Mouse (Mus musculus): ENCODE results near the gene Zfp961. TPM values are rescaled to one million over a fixed set of nuclear protein-coding genes. Genes with fewer than 3 reads are reported as not detected.
A peak's percentile ranks its signal among the peaks of the same experiment; 100 is the strongest.

Gene Zfp961
- total RNA-seq, 1 experiment: 79.0 TPM

DNA sequence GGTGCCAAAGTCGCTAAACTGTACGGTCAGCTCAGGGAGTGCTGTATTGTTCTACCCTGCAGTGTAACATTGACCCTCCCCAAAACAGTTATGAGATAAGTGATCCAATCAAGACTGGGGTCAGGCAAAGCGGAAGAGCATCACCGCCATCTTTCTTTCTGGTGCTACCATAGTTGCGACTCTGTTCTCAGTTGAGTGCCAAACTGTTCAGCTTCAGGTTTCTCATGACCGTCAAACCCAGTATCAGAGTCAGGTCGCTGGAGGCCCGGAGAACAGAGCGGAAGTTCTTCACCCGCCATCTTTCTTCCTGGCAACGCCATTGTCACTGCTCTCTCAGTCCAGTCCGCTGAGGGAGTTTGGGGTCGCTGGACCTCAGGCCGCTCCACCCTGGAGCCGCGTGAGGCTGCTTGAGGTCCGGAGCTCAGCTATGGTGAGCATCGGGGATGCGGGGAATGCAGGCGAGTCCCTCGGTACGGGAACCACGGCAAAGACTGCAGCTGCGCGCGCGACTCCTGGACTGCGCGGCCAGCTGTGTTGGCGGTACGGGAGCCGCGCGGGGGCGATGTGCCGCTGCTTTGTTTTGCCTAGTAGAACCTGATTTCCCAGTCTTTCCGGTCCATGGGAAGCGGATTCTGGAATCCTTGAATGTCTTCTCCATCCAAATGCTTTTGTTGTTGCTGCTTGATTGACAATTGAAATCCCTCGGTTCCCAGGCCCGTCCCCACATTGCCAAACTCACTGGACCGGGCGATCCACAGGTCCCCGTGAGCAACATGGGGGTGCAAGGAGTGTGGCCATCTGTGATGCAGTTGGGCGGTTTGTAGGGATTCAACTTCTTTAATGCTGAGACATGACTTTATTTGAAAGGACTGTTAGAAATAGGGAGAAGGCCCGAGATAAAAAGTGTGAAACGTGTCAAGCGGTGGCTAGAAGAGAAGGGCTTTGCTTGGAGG, 42.3 kb upstream of the Zfp961 start, which contains the start of the genes Zfp882 and Zfp617:
Gene Zfp882, plus strand, starts transcription at position 300 of the 953 bp plus-strand sequence.
Gene Zfp617, plus strand, starts transcription at position 327 of the 953 bp plus-strand sequence.
- peak within 1 kb of the TSS; percentile 78 to 90 for H3K4me3 ChIP-seq (ENCODE audit: insufficient read depth in 1 of 2, low read depth in 1 of 2, low read length in 2 of 2, poor library complexity in 1 of 2, severe bottlenecking in 1 of 2)
- in situ Hi-C loops (cut with MboI; ENCODE audit: low sequenced_read_pairs in 2 of 2, unreplicated experiment in 2 of 2): no loop called here
- TF ChIP-seq ZC3H11A (IDR thresholded peaks at IDR 0.05; ENCODE audit: borderline replicate concordance, low read depth, low read length) (0 out of 2 replicates have a peak, but pooled peaks have one; percentile 21), HCFC1 (IDR thresholded peaks at IDR 0.05; ENCODE audit: borderline replicate concordance, insufficient read depth, low read length) (peak; percentile 78; the same call in 1 of the 2 replicates), ZNF384 (IDR thresholded peaks at IDR 0.05; ENCODE audit: low read depth, low read length) (no peak)
- H3K9me3 ChIP-seq (ENCODE audit: control insufficient read depth, insufficient read depth, low read depth, low read length): peaks cover 2% of the 10 kb centered on the region; the same call in 1 of the 2 replicates
- peak; percentile 80 for DNase-seq (ENCODE audit: low read depth, low spot score)
- no peaks in the 10 kb centered on the region for H3K36me3 ChIP-seq (ENCODE audit: control insufficient read depth, insufficient read depth, low read length, poor library complexity, severe bottlenecking)
- no peaks in the 10 kb centered on the region for H3K4me1 ChIP-seq (ENCODE audit: control insufficient read depth in 2 of 2, insufficient read depth in 2 of 2, low read length in 2 of 2, poor library complexity in 1 of 2)
- H3K9ac ChIP-seq (ENCODE audit: insufficient read depth, low read depth, low read length, poor library complexity, severe bottlenecking): peak within 1 kb of the TSS; percentile 83
- H3K27ac ChIP-seq (ENCODE audit: insufficient read depth, low read depth, low read length, poor library complexity, severe bottlenecking): peak within 1 kb of the TSS; percentile 77

- Histone ChIP-seq H3K9me3 (ENCODE audit: control insufficient read depth, insufficient read depth, low read depth, low read length) (peaks cover 2% of the 10 kb centered on the region; the same call in 1 of the 2 replicates), H3K4me3 (ENCODE audit: insufficient read depth in 1 of 2, low read depth in 1 of 2, low read length in 2 of 2, poor library complexity in 1 of 2, severe bottlenecking in 1 of 2) (no peak overlapping the region), H3K9ac (ENCODE audit: insufficient read depth, low read depth, low read length, poor library complexity, severe bottlenecking) (no peak overlapping the region), H3K36me3 (ENCODE audit: control insufficient read depth, insufficient read depth, low read length, poor library complexity, severe bottlenecking) (no peaks in the 10 kb centered on the region), H3K27ac (ENCODE audit: insufficient read depth, low read depth, low read length, poor library complexity, severe bottlenecking) (no peak overlapping the region), H3K4me1 (ENCODE audit: control insufficient read depth in 2 of 2, insufficient read depth in 2 of 2, low read length in 2 of 2, poor library complexity in 1 of 2) (no peaks in the 10 kb centered on the region)
- no peak for DNase-seq (ENCODE audit: low read depth, low spot score)
- TF ChIP-seq CHD2 (IDR thresholded peaks at IDR 0.05; ENCODE audit: low read depth, low read length) (no peak), HCFC1 (IDR thresholded peaks at IDR 0.05; ENCODE audit: borderline replicate concordance, insufficient read depth, low read length) (no peak), ZNF384 (IDR thresholded peaks at IDR 0.05; ENCODE audit: low read depth, low read length) (no peak)
- in situ Hi-C loops (cut with MboI; ENCODE audit: low sequenced_read_pairs in 2 of 2, unreplicated experiment in 2 of 2): no loop called here
These were observed 38.6 kb upstream of the Zfp961 start for GRCm38 (mm10) chr8:71912286-71912685.

DNA sequence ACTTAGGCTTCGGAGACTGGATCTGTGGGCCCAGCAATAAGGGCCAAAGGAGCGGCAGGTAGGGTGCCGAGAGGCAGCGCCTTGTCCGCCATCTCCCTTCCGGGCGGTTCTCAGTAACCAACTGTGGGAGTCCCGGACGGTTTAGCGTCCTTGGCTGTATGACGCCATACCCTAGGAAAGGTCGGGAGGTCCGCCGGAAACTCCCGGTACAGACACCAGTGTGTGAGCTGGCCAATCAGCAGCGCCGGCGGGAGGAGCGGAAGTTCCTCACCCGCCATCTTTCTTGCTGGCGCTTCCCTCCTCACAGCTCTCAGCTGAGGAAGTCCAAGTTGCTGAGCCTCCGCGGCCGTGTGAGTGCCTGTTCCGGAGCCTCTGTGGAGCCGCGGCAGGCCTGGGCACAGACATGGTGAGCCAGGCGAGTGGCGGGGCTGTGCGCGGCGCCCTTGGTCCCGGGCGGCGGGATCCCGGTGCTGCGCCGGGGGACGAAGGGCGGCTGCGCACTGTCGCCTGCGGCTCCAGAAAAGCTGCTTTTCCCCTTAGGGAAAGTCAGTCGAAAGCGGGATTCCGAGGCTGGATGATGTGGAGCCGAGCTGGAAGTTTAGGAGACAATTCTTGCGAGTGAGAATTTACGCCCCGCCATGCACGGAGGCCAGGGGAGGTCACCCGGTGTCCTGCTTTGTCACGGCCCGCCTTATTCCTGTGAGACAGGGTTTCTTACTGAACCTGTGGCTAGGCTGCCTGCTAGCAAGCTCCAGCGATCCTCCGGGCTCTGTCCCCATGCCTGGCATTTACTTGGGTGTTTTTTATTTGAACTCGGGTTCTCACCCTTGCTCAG, 28.1 kb upstream of the Zfp961 start:
- in situ Hi-C loops (cut with MboI; ENCODE audit: low sequenced_read_pairs in 2 of 2, unreplicated experiment in 2 of 2): no loop called here
- Histone ChIP-seq H3K4me1 (ENCODE audit: control insufficient read depth in 2 of 2, insufficient read depth in 2 of 2, low read length in 2 of 2, poor library complexity in 1 of 2) (no peaks in the 10 kb centered on the region; a peak in 1 of 4 replicates), H3K4me3 (ENCODE audit: insufficient read depth in 1 of 2, low read depth in 1 of 2, low read length in 2 of 2, poor library complexity in 1 of 2, severe bottlenecking in 1 of 2) (peak overlapping the region; percentile 75 to 95), H3K9ac (ENCODE audit: insufficient read depth, low read depth, low read length, poor library complexity, severe bottlenecking) (peak overlapping the region; percentile 85), H3K9me3 (ENCODE audit: control insufficient read depth, insufficient read depth, low read depth, low read length) (no peaks in the 10 kb centered on the region), H3K36me3 (ENCODE audit: control insufficient read depth, insufficient read depth, low read length, poor library complexity, severe bottlenecking) (no peaks in the 10 kb centered on the region), H3K27ac (ENCODE audit: insufficient read depth, low read depth, low read length, poor library complexity, severe bottlenecking) (peak overlapping the region; percentile 85)
- DNase-seq (ENCODE audit: low read depth, low spot score): peak; percentile 93
- peak; percentile 83 for TF ChIP-seq HCFC1 (IDR thresholded peaks at IDR 0.05; ENCODE audit: borderline replicate concordance, insufficient read depth, low read length)
- TF ChIP-seq CHD2 (IDR thresholded peaks at IDR 0.05; ENCODE audit: low read depth, low read length): no peak

GRCm38 (mm10) chr8:71925791-71926190, 25.0 kb upstream of the Zfp961 start:
- no peak for TF ChIP-seq MAFK (IDR thresholded peaks at IDR 0.05; ENCODE audit: insufficient read depth, low read depth, low read length)
- TF ChIP-seq CHD2 (IDR thresholded peaks at IDR 0.05; ENCODE audit: low read depth, low read length): no peak
- no peak for TF ChIP-seq ZNF384 (IDR thresholded peaks at IDR 0.05; ENCODE audit: low read depth, low read length)
- no peak for TF ChIP-seq ZC3H11A (IDR thresholded peaks at IDR 0.05; ENCODE audit: borderline replicate concordance, low read depth, low read length)
- no peak for TF ChIP-seq HCFC1 (IDR thresholded peaks at IDR 0.05; ENCODE audit: borderline replicate concordance, insufficient read depth, low read length)
- no peak for DNase-seq (ENCODE audit: low read depth, low spot score)
- in situ Hi-C loops (cut with MboI; ENCODE audit: low sequenced_read_pairs in 2 of 2, unreplicated experiment in 2 of 2): no loop called here

More at GRCm38 (mm10) chr8:71925791-71926190, 25.0 kb upstream of the Zfp961 start:
- Histone ChIP-seq H3K4me3 (ENCODE audit: insufficient read depth in 1 of 2, low read depth in 1 of 2, low read length in 2 of 2, poor library complexity in 1 of 2, severe bottlenecking in 1 of 2) (no peak overlapping the region), H3K36me3 (ENCODE audit: control insufficient read depth, insufficient read depth, low read length, poor library complexity, severe bottlenecking) (peaks cover 9% of the 10 kb centered on the region), H3K4me1 (ENCODE audit: control insufficient read depth in 2 of 2, insufficient read depth in 2 of 2, low read length in 2 of 2, poor library complexity in 1 of 2) (no peaks in the 10 kb centered on the region; a peak in 1 of 4 replicates), H3K9me3 (ENCODE audit: control insufficient read depth, insufficient read depth, low read depth, low read length) (no peaks in the 10 kb centered on the region), H3K9ac (ENCODE audit: insufficient read depth, low read depth, low read length, poor library complexity, severe bottlenecking) (no peak overlapping the region), H3K27ac (ENCODE audit: insufficient read depth, low read depth, low read length, poor library complexity, severe bottlenecking) (no peak overlapping the region)
